Mouse (Mus musculus) embryonic facial prominence, embryonic 10.5 days (tissue): ENCODE measurements at regions not wholly inside any gene's neighbourhood (a gene's known extent, or its start where the extent isn't known, plus 50 kb on each side); places are given as distances from the start of the nearest gene placed in this dataset.

Source experiments
- DNase-seq: peaks from one replicate; pipeline ENCODE4 v3.0.0-alpha.2; 2017; ENCODE audit warnings: low spot score
- H3K27ac ChIP-seq: fragments of 300-500 bp; sonication (generic); replicated peaks from 2 replicates; pipeline ENCODE4 v1.5.1; 2016; ENCODE audit warnings: mild to moderate bottlenecking
- H3K27me3 ChIP-seq: fragments of 300-500 bp; sonication (generic); replicated peaks from 2 replicates; pipeline ENCODE4 v1.6.1; 2016; ENCODE audit warnings: low read depth, mild to moderate bottlenecking; ENCODE audit not compliant: poor library complexity, severe bottlenecking
- H3K36me3 ChIP-seq: fragments of 300-500 bp; sonication (generic); replicated peaks from 2 replicates; pipeline ENCODE4 v1.6.1; 2016; ENCODE audit warnings: mild to moderate bottlenecking, moderate library complexity
- H3K4me1 ChIP-seq: fragments of 300-500 bp; sonication (generic); 2 replicates; pipeline ENCODE4 v1.6.1; 2016
- H3K4me3 ChIP-seq: fragments of 300-500 bp; sonication (generic); 2 replicates; pipeline ENCODE4 v1.5.1; 2016; ENCODE audit warnings: mild to moderate bottlenecking, moderate library complexity
- H3K9me3 ChIP-seq: fragments of 300-500 bp; sonication (generic); 2 replicates; pipeline ENCODE4 v1.6.1; 2016; ENCODE audit warnings: mild to moderate bottlenecking
- WGBS: fragments of 180-500 bp; shearing (Covaris S2); methylation state at CpG from one replicate; pipeline ENCODE4 v1.1.7; 2016; 5-methylcytosine and 5-hydroxymethylcytosine counted together

- 90% methylated on average over 3 of the region's 3 CpGs for WGBS
- no peaks in the 10 kb centered on the region for H3K4me1 ChIP-seq
- H3K36me3 ChIP-seq, result no peaks in the 10 kb centered on the region
These were observed 174.1 kb downstream of the Tmem26 start for GRCm38 (mm10) chr10:68897524-68897923.

GRCm38 (mm10) chr10:68901168-68901567 lies 177.7 kb downstream of the Tmem26 start:
- Histone ChIP-seq H3K36me3 (no peaks in the 10 kb centered on the region), H3K27me3 (no peaks in the 10 kb centered on the region), H3K9me3 (no peaks in the 10 kb centered on the region), H3K4me1 (no peaks in the 10 kb centered on the region), H3K4me3 (no peak overlapping the region), H3K27ac (no peak overlapping the region)
- DNase-seq, result no peak
- 81% methylated on average over 4 of the region's 4 CpGs for WGBS

More at GRCm38 (mm10) chr10:68897524-68897923, 174.1 kb downstream of the Tmem26 start:
- no peaks in the 10 kb centered on the region for H3K27me3 ChIP-seq
- H3K4me3 ChIP-seq, result no peak overlapping the region
- no peak overlapping the region for H3K27ac ChIP-seq
- DNase-seq, result no peak
- H3K9me3 ChIP-seq, result no peaks in the 10 kb centered on the region

- DNase-seq, result peak; percentile 23
- Histone ChIP-seq H3K9me3 (no peaks in the 10 kb centered on the region), H3K4me1 (no peaks in the 10 kb centered on the region), H3K4me3 (no peak overlapping the region), H3K36me3 (no peaks in the 10 kb centered on the region), H3K27me3 (no peaks in the 10 kb centered on the region), H3K27ac (no peak overlapping the region)
- 31% methylated on average over 3 of the region's 3 CpGs for WGBS
These were observed 179.2 kb downstream of the Tmem26 start for GRCm38 (mm10) chr10:68902670-68903069.

GRCm38 (mm10) chr10:68904337-68904736 lies 180.9 kb downstream of the Tmem26 start:
- no peaks in the 10 kb centered on the region for H3K4me1 ChIP-seq
- H3K27me3 ChIP-seq, result no peaks in the 10 kb centered on the region
- no peaks in the 10 kb centered on the region for H3K36me3 ChIP-seq
- H3K9me3 ChIP-seq, result no peaks in the 10 kb centered on the region
- H3K27ac ChIP-seq, result no peak overlapping the region
- no peak for DNase-seq
- no peak overlapping the region for H3K4me3 ChIP-seq
- WGBS, result 95% methylated on average over 10 of the region's 10 CpGs

- Histone ChIP-seq H3K27me3 (no peaks in the 10 kb centered on the region), H3K27ac (no peak overlapping the region), H3K36me3 (no peaks in the 10 kb centered on the region), H3K4me3 (no peak overlapping the region), H3K4me1 (no peaks in the 10 kb centered on the region), H3K9me3 (no peaks in the 10 kb centered on the region)
- WGBS, result 25% methylated on average over 5 of the region's 5 CpGs
- peak; percentile 71 for DNase-seq
These were observed 184.8 kb downstream of the Tmem26 start for GRCm38 (mm10) chr10:68908236-68908635.

- Histone ChIP-seq H3K27ac (no peak overlapping the region), H3K9me3 (no peaks in the 10 kb centered on the region), H3K4me1 (no peaks in the 10 kb centered on the region), H3K27me3 (no peaks in the 10 kb centered on the region), H3K4me3 (no peak overlapping the region), H3K36me3 (no peaks in the 10 kb centered on the region)
- WGBS, result 77% methylated on average over 10 of the region's 10 CpGs
- no peak for DNase-seq
These were observed 185.6 kb downstream of the Tmem26 start for GRCm38 (mm10) chr10:68909018-68909417.

GRCm38 (mm10) chr10:68916147-68916546 lies 192.7 kb downstream of the Tmem26 start:
- no peak for DNase-seq
- H3K27me3 ChIP-seq, result no peaks in the 10 kb centered on the region
- H3K4me1 ChIP-seq, result no peaks in the 10 kb centered on the region
- H3K36me3 ChIP-seq, result no peaks in the 10 kb centered on the region
- 77% methylated on average over 7 of the region's 7 CpGs for WGBS
- H3K4me3 ChIP-seq, result no peak overlapping the region
- H3K9me3 ChIP-seq, result no peaks in the 10 kb centered on the region
- H3K27ac ChIP-seq, result no peak overlapping the region

GRCm38 (mm10) chr10:68935843-68936242 lies 212.4 kb downstream of the Tmem26 start:
- DNase-seq, result no peak
- Histone ChIP-seq H3K36me3 (no peaks in the 10 kb centered on the region), H3K9me3 (no peaks in the 10 kb centered on the region), H3K4me3 (no peak overlapping the region), H3K4me1 (no peaks in the 10 kb centered on the region), H3K27me3 (no peaks in the 10 kb centered on the region), H3K27ac (no peak overlapping the region)
- WGBS, result 87% methylated on average over 5 of the region's 5 CpGs

- no peaks in the 10 kb centered on the region for H3K36me3 ChIP-seq
- 78% methylated on average over 6 of the region's 6 CpGs for WGBS
- no peaks in the 10 kb centered on the region for H3K9me3 ChIP-seq
- H3K4me1 ChIP-seq, result no peaks in the 10 kb centered on the region
- no peak overlapping the region for H3K27ac ChIP-seq
- no peak overlapping the region for H3K4me3 ChIP-seq
- no peak for DNase-seq
- no peaks in the 10 kb centered on the region for H3K27me3 ChIP-seq
These were observed 208.0 kb upstream of the Rhobtb1 start for GRCm38 (mm10) chr10:68943239-68943638.

GRCm38 (mm10) chr10:68956539-68956938 lies 194.7 kb upstream of the Rhobtb1 start:
- no peak for DNase-seq
- Histone ChIP-seq H3K27ac (no peak overlapping the region), H3K4me3 (no peak overlapping the region), H3K27me3 (no peaks in the 10 kb centered on the region), H3K4me1 (0 out of 2 replicates have a peak, but pooled peaks cover 2% of the 10 kb centered on the region), H3K36me3 (no peaks in the 10 kb centered on the region), H3K9me3 (no peaks in the 10 kb centered on the region)
- 79% methylated on average over 7 of the region's 7 CpGs for WGBS

GRCm38 (mm10) chr10:68961376-68961775 lies 189.9 kb upstream of the Rhobtb1 start:
- H3K4me3 ChIP-seq, result no peak overlapping the region
- no peak overlapping the region for H3K27ac ChIP-seq
- H3K27me3 ChIP-seq, result no peaks in the 10 kb centered on the region
- no peaks in the 10 kb centered on the region for H3K4me1 ChIP-seq
- H3K9me3 ChIP-seq, result no peaks in the 10 kb centered on the region
- no peak for DNase-seq
- WGBS, result 96% methylated on average over 1 of the region's 1 CpGs
- no peaks in the 10 kb centered on the region for H3K36me3 ChIP-seq

- Histone ChIP-seq H3K9me3 (no peaks in the 10 kb centered on the region), H3K27ac (no peak overlapping the region), H3K36me3 (no peaks in the 10 kb centered on the region), H3K4me3 (no peak overlapping the region), H3K27me3 (no peaks in the 10 kb centered on the region), H3K4me1 (no peaks in the 10 kb centered on the region)
- no peak for DNase-seq
- WGBS, result 86% methylated on average over 8 of the region's 8 CpGs
These were observed 188.1 kb upstream of the Rhobtb1 start for GRCm38 (mm10) chr10:68963090-68963489.

GRCm38 (mm10) chr10:68965271-68965670 lies 186.0 kb upstream of the Rhobtb1 start:
- no peaks in the 10 kb centered on the region for H3K27me3 ChIP-seq
- no peaks in the 10 kb centered on the region for H3K9me3 ChIP-seq
- H3K4me3 ChIP-seq, result no peak overlapping the region
- H3K36me3 ChIP-seq, result no peaks in the 10 kb centered on the region
- no peak for DNase-seq
- no peaks in the 10 kb centered on the region for H3K4me1 ChIP-seq
- H3K27ac ChIP-seq, result no peak overlapping the region
- 92% methylated on average over 1 of the region's 1 CpGs for WGBS
